Mouse (Mus musculus): ENCODE results near the gene Kank2. TPM values are rescaled to one million over a fixed set of nuclear protein-coding genes. Genes with fewer than 3 reads are reported as not detected.
A peak's percentile ranks its signal among the peaks of the same experiment; 100 is the strongest.
"Not testable (repeated sequence)": the region's sequence is repeated elsewhere in the genome, so short reads cannot be mapped to it uniquely, and the experiment has no call there.

The Kank2 gene
- total RNA-seq, 2 experiments from 2014 or later: 50.5 to 54.2 TPM

DNA sequence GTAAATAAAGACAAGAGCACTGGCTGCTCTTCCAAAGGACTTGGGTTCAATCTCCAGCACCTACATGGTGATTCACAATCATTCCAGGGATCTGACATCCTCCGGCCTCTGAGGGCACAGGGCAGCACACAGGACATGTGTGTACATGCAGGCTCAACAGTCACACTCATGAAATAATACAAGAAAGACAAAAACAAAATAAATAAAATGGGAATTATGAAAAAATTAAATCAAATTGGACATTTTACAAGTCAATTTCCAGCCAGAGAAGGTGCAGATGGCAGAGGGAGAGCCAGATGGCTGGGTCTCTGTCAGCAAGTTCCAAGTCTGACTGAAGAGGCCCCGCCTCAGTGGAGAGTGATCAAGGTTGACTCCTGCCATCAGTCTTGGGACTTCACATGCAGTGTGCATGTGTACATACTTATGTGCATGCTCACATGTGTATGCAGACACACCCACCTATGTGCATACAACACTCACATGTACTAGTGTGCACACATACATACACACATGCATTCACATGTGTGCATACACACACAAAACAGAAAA, 20.7 kb upstream of the Kank2 start:
- no peak for DNase-seq
- intact Hi-C loops (cut with DNase I): no loop called here

DNA sequence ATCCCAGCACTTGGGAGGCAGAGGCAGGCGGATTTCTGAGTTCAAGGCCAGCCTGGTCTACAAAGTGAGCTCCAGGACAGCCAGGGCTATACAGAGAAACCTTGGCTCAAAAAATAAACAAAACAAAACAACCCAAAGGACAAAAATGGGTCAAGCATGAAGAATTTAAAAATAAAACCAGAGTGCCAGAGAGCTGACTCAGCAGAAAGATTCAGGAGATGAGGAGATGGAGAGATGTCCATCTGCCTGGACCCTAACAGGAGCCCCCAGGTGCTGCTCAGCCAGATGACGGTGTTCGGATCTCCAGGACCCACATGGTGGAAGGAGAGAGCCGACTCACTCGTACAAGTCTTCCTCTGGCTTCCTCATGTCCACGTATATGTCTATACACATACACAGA, 20.0 kb upstream of the Kank2 start:
- DNase-seq: no peak
- intact Hi-C loops (cut with DNase I): no loop called here

DNA sequence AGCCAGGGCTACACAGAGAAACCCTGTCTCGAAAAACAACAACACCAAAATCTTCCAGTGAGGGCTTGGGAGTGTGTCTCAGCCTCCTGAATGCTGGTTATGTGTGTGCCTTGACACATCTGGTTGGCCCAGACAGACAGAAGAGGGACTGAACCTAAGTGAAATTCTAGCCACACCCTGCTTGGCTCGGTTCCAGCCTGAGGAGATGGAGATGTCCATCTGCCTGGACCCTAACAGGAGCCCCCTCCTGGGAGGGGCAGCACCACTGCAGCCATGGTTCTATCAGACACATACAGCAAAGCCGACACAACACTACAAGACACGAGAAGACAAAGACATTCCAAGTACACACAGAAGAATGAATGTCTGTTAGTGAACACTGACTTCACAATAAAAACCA, 19.6 kb upstream of the Kank2 start:
- DNase-seq: no peak
- intact Hi-C loops (cut with DNase I): no loop called here

DNA sequence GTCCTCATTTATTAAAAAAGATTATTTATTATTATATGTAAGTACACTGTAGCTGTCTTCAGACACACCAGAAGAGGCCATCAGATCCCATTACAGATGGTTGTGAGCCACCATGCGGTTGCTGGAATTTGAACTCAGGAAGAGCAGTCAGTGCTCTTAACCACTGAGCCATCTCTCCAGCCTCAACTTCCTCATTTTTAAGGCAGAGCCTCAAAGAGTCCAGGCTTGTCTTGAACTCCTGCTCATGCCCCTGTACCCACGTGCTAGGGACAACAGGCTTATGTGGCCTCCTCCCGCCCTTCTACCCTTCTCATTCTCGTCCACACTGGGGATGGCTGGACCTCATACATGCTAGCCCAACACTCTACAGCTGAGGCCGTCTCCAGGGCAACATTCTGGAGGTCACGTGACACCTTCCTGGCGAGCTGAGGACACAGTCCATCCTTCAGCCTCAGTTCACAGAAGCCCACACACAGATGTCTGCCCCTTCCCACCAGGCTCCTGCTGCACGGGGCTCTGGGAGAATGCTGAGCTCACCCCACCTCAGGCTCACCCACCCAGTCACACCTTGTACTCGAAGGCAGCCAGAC, 18.3 kb upstream of the Kank2 start:
- DNase-seq: no peak
- intact Hi-C loops (cut with DNase I): no loop called here

DNA sequence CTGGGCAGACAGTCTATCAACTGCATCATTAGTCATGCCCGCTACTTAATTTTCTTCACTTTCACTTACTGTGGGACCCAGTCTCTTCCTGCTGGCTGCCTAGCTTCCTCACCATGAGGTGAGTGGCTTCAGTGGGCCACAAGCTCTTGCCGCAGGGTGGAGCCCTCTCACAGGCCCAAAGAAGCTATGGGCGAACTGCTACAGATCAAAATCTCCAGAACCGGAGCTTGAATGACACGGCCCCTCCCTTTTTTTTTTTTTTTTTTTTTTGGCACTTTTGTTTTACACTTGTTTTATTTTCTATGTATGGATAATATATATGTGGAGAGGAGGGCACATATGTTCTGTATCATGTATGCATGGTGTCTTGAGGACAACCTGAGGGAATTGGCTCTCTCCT, 12.6 kb upstream of the Kank2 start:
- intact Hi-C loops (cut with DNase I): no loop called here
- no peak for DNase-seq

DNA sequence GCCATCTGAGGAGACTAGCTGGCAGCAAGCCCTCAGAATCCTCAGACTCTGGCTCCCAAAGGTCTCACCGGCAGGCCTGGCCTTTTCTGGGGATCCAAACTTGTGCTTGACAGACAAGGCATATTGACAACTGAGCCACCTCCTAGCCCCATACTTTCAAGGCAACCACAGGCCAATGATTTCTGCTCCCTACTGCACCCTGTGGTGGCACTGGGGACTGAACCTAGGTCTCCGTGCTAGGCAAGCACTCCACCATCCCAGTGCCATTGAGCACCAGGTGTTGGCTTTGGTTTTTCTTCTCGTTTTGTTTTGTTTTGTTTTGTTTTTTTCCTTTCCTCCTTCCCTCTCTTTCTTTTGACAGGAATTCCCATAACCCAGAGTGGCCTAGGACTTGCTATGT, 10.0 kb upstream of the Kank2 start:
- intact Hi-C loops (cut with DNase I): loop anchor here (5.0 kb wide), 1 partner anchor 206 kb away; no protein-coding TSS in a partner anchor
- no peak for DNase-seq

DNA sequence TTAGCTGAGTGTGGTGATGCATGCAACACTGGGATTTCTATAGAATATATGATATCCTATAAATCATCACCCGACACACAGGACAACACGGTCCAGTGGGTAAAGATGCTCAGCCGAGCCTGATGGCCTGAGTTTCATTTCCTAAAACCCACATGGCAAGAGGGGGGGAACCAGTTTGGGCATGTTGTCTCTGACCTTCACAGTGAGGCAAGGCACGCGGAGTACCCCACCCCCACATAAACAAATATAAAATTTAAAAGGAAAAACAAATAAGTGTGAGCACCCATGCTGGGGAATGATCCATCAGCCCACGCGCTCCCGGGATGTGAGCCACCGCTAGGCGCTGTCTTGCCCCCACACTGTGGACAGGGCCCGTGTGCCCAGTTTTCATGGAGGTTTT, 8.4 kb upstream of the Kank2 start:
- intact Hi-C loops (cut with DNase I): loop anchor here (5.0 kb wide), 1 partner anchor 205 kb away; no protein-coding TSS in a partner anchor
- DNase-seq: no peak

DNA sequence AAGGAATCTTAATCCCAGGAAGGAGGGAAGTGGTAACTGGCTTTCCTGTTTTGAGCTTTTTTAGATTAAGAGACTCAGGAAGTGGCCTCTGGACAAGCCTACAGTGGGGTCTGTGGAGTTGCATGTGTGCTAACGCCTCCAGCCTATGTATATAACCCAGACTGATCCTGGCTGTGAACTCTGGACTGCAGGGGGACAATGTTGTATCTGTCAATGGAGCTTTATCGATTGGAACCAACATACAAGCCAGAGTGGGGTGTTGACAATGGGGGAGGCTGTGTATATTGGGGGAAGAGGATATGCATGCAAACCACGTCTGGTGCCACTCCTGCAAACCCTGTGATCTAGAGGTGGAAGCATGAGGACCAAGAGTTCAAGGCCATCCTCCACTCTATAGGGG, 7.8 kb upstream of the Kank2 start:
- intact Hi-C loops (cut with DNase I): loop anchor here (5.0 kb wide), 1 partner anchor 204 kb away; no protein-coding TSS in a partner anchor
- DNase-seq: no peak

DNA sequence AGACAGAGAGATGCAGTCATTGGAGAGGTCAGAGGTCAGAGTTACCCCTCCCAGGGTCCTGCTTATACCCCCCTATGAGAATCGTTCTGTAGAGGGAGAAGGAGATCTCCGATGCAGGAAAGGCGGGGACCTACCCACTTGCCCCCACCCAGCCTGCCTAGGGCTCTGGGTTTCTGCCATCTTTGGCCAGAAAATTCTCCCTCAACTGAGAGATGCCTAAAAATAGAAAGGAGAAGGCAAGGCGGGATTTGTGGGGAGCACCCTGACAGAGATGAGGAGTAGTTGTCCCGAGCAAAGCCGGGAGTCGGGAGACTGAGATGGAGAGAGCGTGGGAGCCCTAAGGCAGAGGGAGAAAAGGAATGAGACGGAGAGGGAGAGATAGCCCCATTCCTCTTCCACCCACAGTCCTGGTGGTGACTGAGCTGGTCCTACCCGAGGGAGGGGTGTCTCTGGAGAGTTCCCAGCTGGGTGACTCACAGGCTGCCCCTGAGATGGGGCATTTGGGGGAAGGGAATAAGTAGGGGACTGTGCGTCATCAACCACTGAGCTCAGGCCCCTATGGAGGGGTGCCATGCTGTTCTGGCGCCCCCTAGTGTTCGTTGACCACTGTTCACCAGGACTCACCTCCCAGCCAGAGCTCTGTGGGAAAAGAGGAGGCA, 5.6 kb upstream of the Kank2 start:
- intact Hi-C loops (cut with DNase I): loop anchor here (1.0 to 5.0 kb wide), 4 partner anchors 17 to 182 kb away; no protein-coding TSS in a partner anchor
- DNase-seq: peak; percentile 88 to 90

DNA sequence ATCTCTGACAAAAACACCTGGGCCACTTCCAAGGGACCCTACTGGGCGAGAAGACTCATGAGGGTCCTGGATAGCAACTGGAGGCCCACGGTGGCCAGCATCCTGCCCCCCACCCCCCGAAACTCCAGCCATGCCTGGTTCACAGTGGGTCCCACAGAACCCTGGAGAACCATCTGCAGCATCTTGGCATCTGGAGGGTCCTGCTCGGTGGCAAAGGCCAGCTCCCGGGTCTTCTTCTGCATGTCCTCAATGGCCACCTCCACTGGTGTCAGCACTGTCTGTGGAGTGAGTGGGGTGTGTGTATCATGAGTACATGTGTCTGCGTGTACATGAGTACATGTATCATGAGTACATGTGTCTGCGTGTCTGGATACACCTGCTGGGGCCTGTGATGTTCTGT, 3.0 kb upstream of the Kank2 start:
- intact Hi-C loops (cut with DNase I): loop anchor here (5.0 kb wide), 2 partner anchors 99 to 179 kb away; no protein-coding TSS in a partner anchor
- no peak for DNase-seq

DNA sequence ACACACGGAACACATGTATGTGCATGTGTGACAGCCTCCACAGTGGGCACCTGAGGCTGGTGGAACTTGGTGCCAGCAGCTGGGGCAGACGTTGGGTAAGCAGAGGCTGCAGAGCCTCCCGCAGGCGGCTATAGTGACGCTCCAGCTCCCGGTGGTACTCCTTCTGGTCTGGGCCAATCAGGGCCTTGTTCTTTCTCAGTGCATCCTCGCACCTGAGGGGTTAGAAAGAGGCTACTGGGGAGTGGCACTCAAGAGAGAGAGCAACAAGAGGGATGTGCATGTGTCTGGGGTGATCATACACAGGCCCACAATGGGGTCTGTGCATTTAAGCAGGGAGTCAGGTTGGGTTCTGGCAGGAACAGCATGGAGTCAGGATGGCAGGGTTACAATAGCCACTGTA, 2.6 kb upstream of the Kank2 start:
- intact Hi-C loops (cut with DNase I): loop anchor here (5.0 kb wide), 2 partner anchors 99 to 179 kb away; no protein-coding TSS in a partner anchor
- DNase-seq: no peak

DNA sequence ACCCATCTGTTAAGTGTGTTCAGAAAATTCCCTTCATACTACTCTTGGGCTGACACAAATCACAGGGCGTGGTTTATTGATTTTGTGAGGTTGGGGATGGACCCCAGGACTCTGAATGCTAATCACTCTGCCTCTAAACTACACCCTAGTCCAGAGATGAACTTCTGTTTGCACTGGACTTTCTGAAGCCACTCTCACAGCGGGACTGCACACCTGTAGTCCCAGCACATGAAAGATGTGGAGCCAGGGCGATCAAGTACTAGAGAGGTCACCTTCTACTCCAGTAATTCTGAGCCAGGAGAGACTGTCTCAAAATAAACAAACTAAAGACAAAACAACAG, 436 bp upstream of the Kank2 start:
- no peak for DNase-seq
- intact Hi-C loops (cut with DNase I): loop anchor here (5.0 kb wide), 1 partner anchor 37 kb away; the partner anchor contains the start of gene Spc24

DNA sequence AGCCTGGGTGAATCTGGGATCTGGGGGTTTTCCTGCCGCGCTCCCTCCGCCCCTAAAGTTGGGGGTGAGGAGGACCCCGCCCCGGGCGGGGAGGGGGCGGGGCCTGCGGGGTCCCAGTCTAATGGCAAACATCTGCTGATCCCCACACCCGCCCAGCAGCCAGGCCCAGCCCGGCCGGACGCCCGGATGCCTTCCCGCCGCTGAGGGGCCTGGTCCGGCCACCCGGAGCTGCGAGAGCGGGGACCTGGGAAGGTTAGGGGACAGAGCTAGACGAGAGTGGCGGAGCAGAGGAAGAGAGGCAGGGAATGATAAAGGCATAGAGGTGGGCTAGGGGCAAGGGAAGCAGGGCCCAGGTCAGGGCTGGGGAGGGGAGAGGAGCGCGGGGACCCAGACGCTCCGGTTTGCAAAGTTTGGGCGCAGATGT, 611 bp downstream of the Kank2 start:
- peak; percentile 73 to 83 for DNase-seq
- intact Hi-C loops (cut with DNase I): loop anchor here (5.0 kb wide), 1 partner anchor 36 kb away; the partner anchor contains the start of gene Spc24

DNA sequence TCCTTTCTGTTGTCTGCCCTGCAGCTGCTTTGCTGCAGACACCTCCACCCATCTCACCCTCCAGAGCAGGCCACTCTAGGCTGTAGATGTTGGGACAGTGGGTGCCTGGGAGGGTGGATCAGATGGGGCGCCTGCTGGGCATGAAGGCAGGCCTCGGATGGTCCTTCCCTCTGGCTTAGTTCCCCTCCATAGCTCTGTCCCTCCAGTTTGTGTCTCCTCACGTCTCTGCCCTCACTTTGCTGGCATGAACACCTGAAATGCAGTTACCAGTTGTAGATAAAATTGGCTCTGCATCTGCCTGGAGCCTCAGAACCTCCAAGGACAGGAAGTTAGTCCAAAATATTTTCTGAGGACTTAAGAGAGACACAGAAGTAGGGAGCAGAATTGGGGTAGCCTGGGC, 1.6 kb downstream of the Kank2 start:
- intact Hi-C loops (cut with DNase I): loop anchor here (5.0 kb wide), 1 partner anchor 35 kb away; the partner anchor contains the start of gene Spc24
- DNase-seq: peak in 1 of 2 experiments; percentile 24

DNA sequence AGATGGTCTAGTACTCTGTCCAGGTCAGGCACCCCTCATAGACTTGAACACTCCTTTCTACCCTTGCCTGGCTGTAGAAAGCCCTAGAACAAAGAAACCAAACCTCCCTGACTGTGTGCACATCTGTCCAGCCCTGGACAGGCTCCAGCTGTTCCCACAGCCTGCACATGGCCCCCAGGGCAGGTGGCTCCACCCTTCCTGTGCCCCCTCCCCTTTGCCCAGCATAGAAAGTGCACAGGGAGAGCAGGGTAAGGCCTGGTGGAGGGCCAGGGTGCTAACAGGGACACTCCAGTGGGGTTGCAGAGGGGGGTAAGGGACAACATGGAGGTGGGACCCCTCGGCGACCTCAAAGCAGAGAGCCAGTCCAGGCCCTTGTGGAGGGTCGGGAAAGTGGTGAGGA, 2.3 kb downstream of the Kank2 start:
- intact Hi-C loops (cut with DNase I): loop anchor here (5.0 kb wide), 1 partner anchor 34 kb away; the partner anchor contains the start of gene Spc24
- peak in 1 of 2 experiments; percentile 31 for DNase-seq

DNA sequence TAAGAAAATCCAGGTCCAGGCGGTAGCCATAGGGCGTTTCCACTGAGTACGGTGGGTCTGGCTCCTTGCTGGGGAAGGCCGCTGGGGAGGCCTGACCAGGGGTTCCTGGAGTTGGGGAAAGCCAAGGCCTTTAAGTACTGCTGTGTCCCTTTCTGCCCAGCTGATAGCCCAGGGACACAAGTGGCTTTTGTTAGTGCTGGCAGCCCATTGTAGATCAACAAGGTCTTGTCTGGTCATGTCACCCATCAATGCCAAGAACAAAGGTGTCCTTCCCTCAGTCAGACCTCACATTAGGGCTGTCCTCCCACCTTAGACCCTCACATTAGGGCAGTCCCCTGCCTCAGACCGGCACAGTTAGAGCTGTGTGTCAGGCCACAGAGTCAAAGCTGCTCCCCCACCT, 3.0 kb downstream of the Kank2 start:
- intact Hi-C loops (cut with DNase I): loop anchor here (5.0 kb wide), 1 partner anchor 33 kb away; the partner anchor contains the start of gene Spc24

DNA sequence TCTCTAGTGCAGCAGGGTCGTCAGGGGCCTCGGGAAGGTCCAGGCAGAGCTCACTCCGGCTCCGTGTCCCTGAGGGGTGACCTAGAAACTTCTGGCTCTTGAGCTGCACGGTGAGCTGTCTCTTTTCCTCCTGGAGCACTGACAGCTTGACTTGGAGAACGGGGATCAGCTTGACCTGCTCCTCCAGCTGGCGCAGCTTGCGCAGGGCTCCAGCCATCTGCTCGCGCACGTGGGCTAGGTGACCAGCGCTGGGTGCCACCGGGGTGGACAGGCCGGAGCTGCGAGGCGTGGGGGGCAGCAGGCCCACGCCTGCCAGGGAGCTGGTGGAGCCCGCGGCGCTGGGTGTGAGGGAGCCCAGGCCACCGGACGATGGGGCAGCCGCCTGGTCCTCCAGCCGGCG, 3.6 kb downstream of the Kank2 start:
- intact Hi-C loops (cut with DNase I): loop anchor here (5.0 kb wide), 1 partner anchor 33 kb away; the partner anchor contains the start of gene Spc24
- no peak for DNase-seq

More for the DNA sequence above, 3.0 kb downstream of the Kank2 start:
- no peak for DNase-seq

DNA sequence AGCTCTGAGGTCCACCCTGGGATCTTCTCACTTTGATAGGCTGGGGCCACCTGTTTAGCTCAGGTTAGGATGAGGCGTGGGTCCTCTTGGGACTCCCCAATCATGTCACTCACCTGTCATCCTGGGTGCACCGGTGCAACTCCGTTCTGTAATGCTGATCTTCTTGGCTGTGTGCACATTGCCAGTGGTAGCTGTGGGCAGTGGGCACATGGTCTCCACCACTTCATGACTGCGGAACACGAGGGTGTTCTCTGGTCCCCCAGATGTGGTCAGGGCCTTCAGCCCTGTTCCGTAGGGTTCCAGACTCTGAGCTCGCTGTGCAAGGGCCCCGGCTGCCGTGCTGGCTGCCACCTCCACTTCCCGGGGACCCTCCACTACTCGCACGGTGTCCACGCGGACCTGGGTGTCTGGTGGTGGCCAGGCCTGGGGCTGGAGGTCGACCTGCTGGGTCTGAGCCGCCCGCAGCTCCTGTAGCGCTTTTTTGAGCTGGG, 4.2 kb downstream of the Kank2 start:
- no peak for DNase-seq
- intact Hi-C loops (cut with DNase I): no loop called here

DNA sequence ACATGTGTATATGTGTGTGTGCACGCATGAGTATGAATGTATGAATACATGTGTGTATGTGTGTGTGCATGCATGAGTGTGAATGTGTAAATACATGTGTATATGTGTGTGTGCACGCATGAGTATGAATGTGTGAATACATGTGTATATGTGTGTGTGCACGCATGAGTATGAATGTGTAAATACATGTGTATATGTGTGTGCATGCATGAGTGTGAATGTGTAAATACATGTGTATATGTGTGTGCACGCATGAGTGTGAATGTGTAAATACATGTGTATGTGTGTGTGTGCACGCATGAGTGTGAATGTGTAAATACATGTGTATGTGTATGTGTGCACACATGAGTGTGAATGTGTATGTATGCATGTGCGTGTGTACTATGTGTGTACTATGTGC, 5.0 kb downstream of the Kank2 start:
- intact Hi-C loops (cut with DNase I); DNase-seq: not testable (repeated sequence)

DNA sequence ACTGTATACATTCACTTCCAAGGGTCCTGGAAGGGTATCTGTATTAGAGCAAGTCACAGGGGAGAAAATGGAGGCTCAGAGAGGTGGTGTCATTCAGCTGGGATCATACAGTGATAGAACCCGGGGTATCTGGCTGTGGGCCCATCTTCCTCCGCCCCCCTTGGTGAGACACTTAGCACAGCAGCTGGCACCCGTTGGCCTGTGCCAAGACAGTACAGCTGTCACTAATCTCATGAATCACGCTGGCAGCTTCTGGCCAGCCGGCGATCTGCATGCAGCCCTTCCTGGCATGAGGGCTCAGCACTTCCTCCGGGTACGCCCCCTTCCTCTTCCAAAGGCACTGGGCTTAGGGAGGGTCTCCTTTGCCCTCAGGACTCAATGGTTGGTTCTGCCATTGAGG, 5.9 kb downstream of the Kank2 start:
- peak in 1 of 2 experiments; percentile 52 for DNase-seq
- intact Hi-C loops (cut with DNase I): no loop called here

DNA sequence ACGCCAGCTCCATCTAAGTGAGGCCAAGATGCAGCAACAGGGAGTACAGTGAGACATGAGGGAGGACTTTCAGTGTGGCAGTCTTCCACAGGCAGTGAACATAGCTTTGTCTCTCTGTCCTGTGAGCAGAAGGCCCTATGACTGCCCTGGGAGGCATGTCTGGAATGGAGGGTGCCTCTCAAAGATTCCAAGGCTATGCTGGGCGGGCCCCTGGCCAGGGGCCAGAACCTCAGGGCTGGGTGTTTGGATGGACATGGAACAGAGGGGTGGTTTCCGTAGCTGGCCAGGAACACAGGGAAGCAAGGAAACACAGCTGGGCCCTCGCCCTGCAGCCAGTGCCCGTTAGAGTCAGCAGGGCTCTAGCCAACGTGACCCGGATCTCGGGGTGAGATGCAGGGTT, 6.7 kb downstream of the Kank2 start:
- peak; percentile 61 to 67 for DNase-seq
- intact Hi-C loops (cut with DNase I): no loop called here
